Mouse (Mus musculus): ENCODE data around the gene Creb5. TPM values are rescaled to one million over a fixed set of nuclear protein-coding genes. Genes with fewer than 3 reads are reported as not detected.

Creb5 gene
- polyA plus RNA-seq, 1 experiment from 2014 or later: 2.8 TPM

DNA sequence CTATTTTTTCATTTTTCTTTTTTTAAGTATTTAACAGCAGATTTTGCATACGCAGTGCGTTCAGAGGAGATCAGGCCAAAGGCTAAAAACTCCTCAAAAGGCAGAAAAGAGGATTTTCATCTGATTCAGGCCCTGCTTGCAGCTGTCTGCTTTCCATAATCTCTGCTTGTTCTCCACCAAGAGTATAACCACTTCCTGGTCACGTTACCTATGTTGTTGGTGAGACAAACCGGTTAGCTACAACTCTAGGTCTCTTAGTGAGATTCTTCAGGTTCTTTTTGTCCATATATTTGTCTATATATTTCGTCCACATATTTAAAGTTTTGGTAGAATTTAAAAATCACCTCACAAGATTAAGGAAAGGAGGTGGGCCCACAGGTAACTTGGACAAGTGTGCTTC is 102.2 kb downstream of the Creb5 start:
- ATAC-seq: no peak
- 87% methylated on average over 5 of the region's 5 CpGs for WGBS
- H3K27me3 ChIP-seq (replicated peaks; ENCODE audit: control insufficient read depth, insufficient read depth, low read length): no peaks in the 10 kb centered on the region

DNA sequence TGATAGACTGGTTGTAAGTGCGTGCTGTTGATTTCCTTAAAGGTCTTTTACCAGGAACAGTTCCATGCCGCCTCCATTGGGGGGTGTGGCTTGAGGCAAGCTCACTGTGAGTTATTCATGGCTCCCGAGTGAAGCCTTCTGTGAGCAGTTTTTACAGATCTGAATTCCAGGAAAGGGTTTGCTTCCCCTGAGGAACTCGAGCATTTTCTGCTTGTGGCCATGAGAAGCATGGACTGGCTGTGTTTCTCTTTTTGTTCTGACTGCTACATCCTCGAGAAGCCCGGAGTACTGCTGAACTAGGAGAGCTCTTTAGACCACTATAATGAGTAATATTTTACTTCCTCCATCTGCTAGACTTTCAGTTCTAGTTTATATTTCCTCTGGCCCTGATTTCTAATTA is 103.3 kb downstream of the Creb5 start:
- no peak overlapping the region for H3K4me2 ChIP-seq (replicated peaks; ENCODE audit: low read depth)
- no peak overlapping the region for H3K4me3 ChIP-seq (ENCODE audit: low read depth, low read length)
- ATAC-seq: no peak
- no peaks in the 10 kb centered on the region for H3K9me3 ChIP-seq (ENCODE audit: control insufficient read depth)
- WGBS: 23% methylated on average over 6 of the region's 6 CpGs
- no peaks in the 10 kb centered on the region for H3K27me3 ChIP-seq (replicated peaks; ENCODE audit: control insufficient read depth, insufficient read depth, low read length)
- H3K4me1 ChIP-seq (replicated peaks; ENCODE audit: control insufficient read depth, insufficient read depth, low read length): no peaks in the 10 kb centered on the region
- H3K27ac ChIP-seq (ENCODE audit: low read depth, low read length): no peak overlapping the region
- peak; percentile 28; the same call in 1 of the 2 replicates for TF ChIP-seq CTCF (IDR thresholded peaks at IDR 0.05; ENCODE audit: low read depth)
- no peaks in the 10 kb centered on the region for H3K36me3 ChIP-seq (ENCODE audit: control insufficient read depth, insufficient read depth)
- H3K9ac ChIP-seq (ENCODE audit: low read depth, low read length): no peak overlapping the region

More for the DNA sequence above, 102.2 kb downstream of the Creb5 start:
- Histone ChIP-seq H3K27ac (ENCODE audit: low read depth, low read length) (no peak overlapping the region), H3K9ac (ENCODE audit: low read depth, low read length) (no peak overlapping the region), H3K36me3 (ENCODE audit: control insufficient read depth, insufficient read depth) (no peaks in the 10 kb centered on the region), H3K4me3 (ENCODE audit: low read depth, low read length) (no peak overlapping the region), H3K4me2 (replicated peaks; ENCODE audit: low read depth) (no peak overlapping the region), H3K9me3 (ENCODE audit: control insufficient read depth) (no peaks in the 10 kb centered on the region), H3K4me1 (replicated peaks; ENCODE audit: control insufficient read depth, insufficient read depth, low read length) (no peaks in the 10 kb centered on the region)
- TF ChIP-seq CTCF (IDR thresholded peaks at IDR 0.05; ENCODE audit: low read depth): no peak

- Histone ChIP-seq H3K27me3 (replicated peaks; ENCODE audit: control insufficient read depth, insufficient read depth, low read length) (no peaks in the 10 kb centered on the region), H3K27ac (ENCODE audit: low read depth, low read length) (no peak overlapping the region), H3K9me3 (ENCODE audit: control insufficient read depth) (no peaks in the 10 kb centered on the region), H3K4me1 (replicated peaks; ENCODE audit: control insufficient read depth, insufficient read depth, low read length) (no peaks in the 10 kb centered on the region), H3K9ac (ENCODE audit: low read depth, low read length) (no peak overlapping the region), H3K4me2 (replicated peaks; ENCODE audit: low read depth) (no peak overlapping the region), H3K4me3 (ENCODE audit: low read depth, low read length) (no peak overlapping the region), H3K36me3 (ENCODE audit: control insufficient read depth, insufficient read depth) (no peaks in the 10 kb centered on the region)
- 28% methylated on average over 7 of the region's 7 CpGs for WGBS
- no peak for ATAC-seq
- no peak for TF ChIP-seq CTCF (IDR thresholded peaks at IDR 0.05; ENCODE audit: low read depth)
Measured at GRCm38 (mm10) chr6:53394026-53394425, 107.0 kb downstream of the Creb5 start.

- no peak overlapping the region for H3K9ac ChIP-seq (ENCODE audit: low read depth, low read length)
- WGBS: 73% methylated on average over 4 of the region's 4 CpGs
- no peaks in the 10 kb centered on the region for H3K9me3 ChIP-seq (ENCODE audit: control insufficient read depth)
- TF ChIP-seq CTCF (IDR thresholded peaks at IDR 0.05; ENCODE audit: low read depth): no peak
- H3K36me3 ChIP-seq (ENCODE audit: control insufficient read depth, insufficient read depth): no peaks in the 10 kb centered on the region
- H3K4me2 ChIP-seq (replicated peaks; ENCODE audit: low read depth): no peak overlapping the region
- H3K4me3 ChIP-seq (ENCODE audit: low read depth, low read length): no peak overlapping the region
- no peak overlapping the region for H3K27ac ChIP-seq (ENCODE audit: low read depth, low read length)
- H3K27me3 ChIP-seq (replicated peaks; ENCODE audit: control insufficient read depth, insufficient read depth, low read length): no peaks in the 10 kb centered on the region
- no peak for ATAC-seq
- no peaks in the 10 kb centered on the region for H3K4me1 ChIP-seq (replicated peaks; ENCODE audit: control insufficient read depth, insufficient read depth, low read length)
Measured at GRCm38 (mm10) chr6:53395208-53395607, 108.1 kb downstream of the Creb5 start.

GRCm38 (mm10) chr6:53396421-53396820 is 109.4 kb downstream of the Creb5 start:
- Histone ChIP-seq H3K4me1 (replicated peaks; ENCODE audit: control insufficient read depth, insufficient read depth, low read length) (no peaks in the 10 kb centered on the region), H3K4me2 (replicated peaks; ENCODE audit: low read depth) (no peak overlapping the region), H3K27me3 (replicated peaks; ENCODE audit: control insufficient read depth, insufficient read depth, low read length) (no peaks in the 10 kb centered on the region), H3K27ac (ENCODE audit: low read depth, low read length) (no peak overlapping the region), H3K9me3 (ENCODE audit: control insufficient read depth) (no peaks in the 10 kb centered on the region), H3K36me3 (ENCODE audit: control insufficient read depth, insufficient read depth) (no peaks in the 10 kb centered on the region), H3K4me3 (ENCODE audit: low read depth, low read length) (no peak overlapping the region), H3K9ac (ENCODE audit: low read depth, low read length) (no peak overlapping the region)
- WGBS: 94% methylated on average over 3 of the region's 3 CpGs
- ATAC-seq: no peak
- TF ChIP-seq CTCF (IDR thresholded peaks at IDR 0.05; ENCODE audit: low read depth): no peak

- H3K9me3 ChIP-seq (ENCODE audit: control insufficient read depth): no peaks in the 10 kb centered on the region
- TF ChIP-seq CTCF (IDR thresholded peaks at IDR 0.05; ENCODE audit: low read depth): no peak
- H3K36me3 ChIP-seq (ENCODE audit: control insufficient read depth, insufficient read depth): no peaks in the 10 kb centered on the region
- no peak overlapping the region for H3K4me3 ChIP-seq (ENCODE audit: low read depth, low read length)
- peak overlapping the region; percentile 53; the same call in 1 of the 2 replicates for H3K4me2 ChIP-seq (replicated peaks; ENCODE audit: low read depth)
- H3K27me3 ChIP-seq (replicated peaks; ENCODE audit: control insufficient read depth, insufficient read depth, low read length): no peaks in the 10 kb centered on the region
- H3K9ac ChIP-seq (ENCODE audit: low read depth, low read length): no peak overlapping the region
- H3K27ac ChIP-seq (ENCODE audit: low read depth, low read length): no peak overlapping the region
- no peaks in the 10 kb centered on the region for H3K4me1 ChIP-seq (replicated peaks; ENCODE audit: control insufficient read depth, insufficient read depth, low read length)
- ATAC-seq: no peak
- 60% methylated on average over 4 of the region's 4 CpGs for WGBS
Measured at GRCm38 (mm10) chr6:53397797-53398196, 110.7 kb downstream of the Creb5 start.

Data from intestine, postnatal 0 days (tissue).